Mouse (Mus musculus) forebrain, embryonic 16.5 days (tissue): ENCODE measurements at regions not wholly inside any gene's neighbourhood (a gene's known extent, or its start where the extent isn't known, plus 50 kb on each side); places are given as distances from the start of the nearest gene placed in this dataset.
"Not testable (repeated sequence)": the region's sequence is repeated elsewhere in the genome, so short reads cannot be mapped to it uniquely, and the experiment has no call there.

ENCODE experiments used
- ATAC-seq: fragments of 200-750 bp; cut with Nextera tagmentation; 2 replicates; pipeline ENCODE4 v1.8.0; 2017; ENCODE audit warnings: mild to moderate bottlenecking, moderate library complexity
- H3K27ac ChIP-seq: fragments of 300-500 bp; sonication (generic); 2 replicates; pipeline ENCODE4 v1.5.1; 2014; ENCODE audit warnings: low read length, control low read depth
- H3K27me3 ChIP-seq: fragments of 300-500 bp; sonication (generic); replicated peaks from 2 replicates; pipeline ENCODE4 v1.6.1; 2014; ENCODE audit warnings: low read length; ENCODE audit not compliant: control insufficient read depth, insufficient read depth
- H3K36me3 ChIP-seq: fragments of 300-500 bp; sonication (generic); 2 replicates; pipeline ENCODE4 v1.6.1; 2014; ENCODE audit not compliant: control insufficient read depth, insufficient read depth
- H3K4me1 ChIP-seq: fragments of 300-500 bp; sonication (generic); replicated peaks from 2 replicates; pipeline ENCODE4 v1.6.1; 2014; ENCODE audit warnings: low read length; ENCODE audit not compliant: control insufficient read depth, insufficient read depth
- H3K4me2 ChIP-seq: fragments of 300-500 bp; sonication (generic); 2 replicates; pipeline ENCODE4 v1.6.1; 2014; ENCODE audit warnings: mild to moderate bottlenecking, low read length, control low read depth
- H3K4me3 ChIP-seq: fragments of 300-500 bp; sonication (generic); replicated peaks from 2 replicates; pipeline ENCODE4 v1.5.1; 2014; ENCODE audit warnings: mild to moderate bottlenecking, low read length, control low read depth
- H3K9ac ChIP-seq: fragments of 300-500 bp; sonication (generic); replicated peaks from 2 replicates; pipeline ENCODE4 v1.6.1; 2014; ENCODE audit warnings: low read depth, low read length, control low read depth
- H3K9me3 ChIP-seq: fragments of 300-500 bp; sonication (generic); 2 replicates; pipeline ENCODE4 v1.6.1; 2016; ENCODE audit warnings: low read length; ENCODE audit not compliant: control insufficient read depth
- WGBS: fragments of 180-500 bp; shearing (Covaris S2); extraction: QIAGEN DNeasy Blood & Tissue Kit; methylation state at CpG from one replicate; pipeline ENCODE4 v1.1.7; 2014; 5-methylcytosine and 5-hydroxymethylcytosine counted together

DNA sequence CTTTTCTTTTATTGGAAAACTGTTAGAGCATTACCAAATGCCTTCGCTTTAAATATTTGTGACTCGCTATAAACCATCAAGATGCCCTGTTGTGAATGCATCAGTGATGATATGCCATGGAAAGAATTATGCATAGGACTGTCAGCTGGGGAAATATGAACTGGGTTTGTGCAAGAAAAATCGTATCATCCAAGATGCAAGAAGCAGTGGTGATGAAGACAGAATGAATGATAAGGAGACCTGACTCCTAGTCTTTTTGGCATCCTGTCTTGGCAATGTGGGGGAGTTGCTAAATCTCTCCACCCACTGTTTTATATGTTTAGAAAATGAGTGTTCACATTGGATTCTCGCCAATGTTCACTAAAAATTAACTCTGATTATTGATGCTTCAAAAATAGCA is 963.4 kb downstream of the Adgrl3 start:
- Histone ChIP-seq H3K4me1 (0 out of 2 replicates have a peak, but pooled peaks cover 2% of the 10 kb centered on the region), H3K4me3 (no peak overlapping the region), H3K4me2 (no peak overlapping the region), H3K27ac (no peak overlapping the region), H3K27me3 (no peaks in the 10 kb centered on the region), H3K9me3 (no peaks in the 10 kb centered on the region), H3K36me3 (no peaks in the 10 kb centered on the region), H3K9ac (no peak overlapping the region)
- no peak for ATAC-seq
- 69% methylated on average over 4 of the region's 4 CpGs for WGBS

DNA sequence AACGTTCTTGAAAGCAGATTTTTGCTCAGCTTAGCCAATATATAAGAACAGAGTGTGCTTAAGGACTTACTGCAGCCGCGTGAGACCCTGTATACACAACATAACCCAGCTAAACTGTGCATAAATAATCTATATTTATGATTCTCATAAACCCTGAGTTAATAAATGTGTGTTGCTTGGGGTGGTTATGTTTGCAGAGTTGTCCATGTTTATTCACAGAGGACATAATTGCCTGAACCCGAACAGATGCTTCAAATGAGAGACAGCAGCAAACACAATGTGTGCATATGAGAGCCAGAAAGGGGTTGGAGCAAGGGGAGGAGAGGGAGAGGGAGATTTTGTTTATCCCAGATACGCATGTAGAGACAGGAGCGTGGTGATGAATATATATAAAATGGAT is 968.1 kb downstream of the Adgrl3 start:
- Histone ChIP-seq H3K4me3 (no peak overlapping the region), H3K27me3 (no peaks in the 10 kb centered on the region), H3K4me1 (0 out of 2 replicates have a peak, but pooled peaks cover 2% of the 10 kb centered on the region), H3K4me2 (no peak overlapping the region), H3K36me3 (no peaks in the 10 kb centered on the region), H3K9me3 (no peaks in the 10 kb centered on the region), H3K27ac (no peak overlapping the region), H3K9ac (no peak overlapping the region)
- WGBS, result 75% methylated on average over 6 of the region's 6 CpGs
- ATAC-seq, result 0 out of 2 replicates have a peak, but pooled peaks have one; percentile 49

DNA sequence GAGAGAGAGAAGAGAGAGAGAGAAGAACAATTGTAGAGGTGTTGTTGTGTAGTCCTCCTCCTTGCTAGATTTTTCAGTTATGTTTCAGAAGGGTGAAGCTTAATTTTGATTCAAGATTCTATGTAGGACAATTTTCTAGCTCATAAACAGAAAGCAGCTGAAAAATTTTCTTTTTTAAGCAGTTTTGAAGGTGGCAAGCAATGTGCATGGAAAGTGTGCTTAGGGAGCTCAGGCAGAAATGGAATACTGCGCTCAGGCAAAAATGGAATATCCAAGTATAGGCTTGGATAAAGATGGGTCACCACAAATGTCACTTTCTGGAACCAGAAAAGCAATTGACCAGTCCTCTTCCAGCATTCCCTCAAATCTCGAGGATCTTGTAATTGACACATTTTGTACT is 988.0 kb downstream of the Adgrl3 start:
- H3K27me3 ChIP-seq, result no peaks in the 10 kb centered on the region
- no peak overlapping the region for H3K27ac ChIP-seq
- H3K4me2 ChIP-seq, result no peak overlapping the region
- H3K4me1 ChIP-seq, result no peaks in the 10 kb centered on the region
- no peak for ATAC-seq
- no peak overlapping the region for H3K4me3 ChIP-seq
- no peak overlapping the region for H3K9ac ChIP-seq
- H3K9me3 ChIP-seq, result no peaks in the 10 kb centered on the region
- H3K36me3 ChIP-seq, result no peaks in the 10 kb centered on the region
- 83% methylated on average over 2 of the region's 2 CpGs for WGBS

DNA sequence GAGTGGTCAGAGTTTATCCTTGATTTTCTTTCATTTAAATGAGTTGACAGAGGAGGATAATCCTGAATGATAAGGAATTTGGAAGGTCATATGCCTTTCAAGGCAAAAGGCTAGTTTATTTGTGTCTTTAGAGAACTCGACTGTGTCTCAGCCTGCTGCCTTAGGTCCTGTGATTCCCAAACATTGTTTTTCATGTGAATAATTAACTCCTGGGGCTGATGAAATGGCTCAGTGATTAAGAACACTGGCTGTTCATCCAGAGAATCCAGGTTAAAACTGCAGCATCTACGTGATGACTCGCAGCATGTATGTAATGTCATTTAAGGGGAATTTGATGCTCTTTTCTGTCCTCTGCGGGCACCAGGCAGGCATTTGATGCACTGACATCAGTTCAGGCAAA is 1004.2 kb downstream of the Adgrl3 start:
- 4% methylated on average over 4 of the region's 4 CpGs for WGBS
- Histone ChIP-seq H3K4me3 (no peak overlapping the region), H3K9me3 (no peaks in the 10 kb centered on the region), H3K4me2 (no peak overlapping the region), H3K27me3 (no peaks in the 10 kb centered on the region), H3K9ac (no peak overlapping the region), H3K27ac (no peak overlapping the region), H3K4me1 (0 out of 2 replicates have a peak, but pooled peaks cover 2% of the 10 kb centered on the region), H3K36me3 (no peaks in the 10 kb centered on the region)
- ATAC-seq, result no peak

DNA sequence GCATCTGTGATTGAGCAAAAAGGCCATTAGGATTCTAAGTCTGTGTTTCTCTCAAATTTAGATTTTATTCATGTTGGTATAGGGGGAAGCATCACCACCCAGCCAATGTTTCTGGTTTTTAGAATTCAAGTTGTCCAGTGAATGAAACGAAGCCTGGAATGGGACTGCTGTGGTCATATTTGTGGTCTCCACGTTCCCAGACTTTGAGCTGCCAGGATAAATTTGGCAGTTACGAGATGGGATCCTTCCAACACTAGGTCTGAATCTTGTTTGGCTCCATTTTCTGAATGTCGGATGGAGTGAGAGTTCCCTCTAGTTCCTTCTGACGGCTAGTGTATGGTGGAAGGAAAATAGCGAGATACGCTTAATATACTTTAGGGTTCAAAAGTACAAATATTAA is 1014.8 kb downstream of the Adgrl3 start:
- no peaks in the 10 kb centered on the region for H3K9me3 ChIP-seq
- H3K27me3 ChIP-seq, result no peaks in the 10 kb centered on the region
- H3K4me1 ChIP-seq, result no peaks in the 10 kb centered on the region
- no peak for ATAC-seq
- H3K4me2 ChIP-seq, result no peak overlapping the region
- H3K27ac ChIP-seq, result no peak overlapping the region
- H3K9ac ChIP-seq, result no peak overlapping the region
- H3K36me3 ChIP-seq, result no peaks in the 10 kb centered on the region
- 73% methylated on average over 7 of the region's 7 CpGs for WGBS
- no peak overlapping the region for H3K4me3 ChIP-seq

DNA sequence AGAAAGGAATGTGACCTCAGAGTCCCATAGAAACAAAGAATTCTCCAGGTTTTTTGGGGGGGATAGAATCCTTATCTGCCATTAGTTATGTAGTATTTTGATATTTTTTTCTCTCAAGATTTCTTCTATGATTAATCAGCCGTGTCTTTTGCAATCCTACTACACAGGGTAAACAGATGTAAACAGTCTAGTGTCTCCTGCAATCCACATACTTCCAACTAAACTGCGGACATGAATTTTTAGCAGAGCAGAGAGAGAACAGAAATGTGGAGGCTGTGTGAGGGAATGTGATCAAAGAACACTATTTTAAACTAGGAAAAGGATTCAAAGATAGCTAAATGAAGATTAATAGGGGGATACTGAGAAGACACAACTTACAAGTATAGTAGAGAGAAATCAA is 1026.2 kb downstream of the Adgrl3 start:
- no peaks in the 10 kb centered on the region for H3K4me1 ChIP-seq
- no peaks in the 10 kb centered on the region for H3K9me3 ChIP-seq
- no peak overlapping the region for H3K9ac ChIP-seq
- no peak overlapping the region for H3K27ac ChIP-seq
- WGBS, result 82% methylated on average over 2 of the region's 2 CpGs
- no peak overlapping the region for H3K4me3 ChIP-seq
- no peaks in the 10 kb centered on the region for H3K36me3 ChIP-seq
- ATAC-seq, result no peak
- H3K27me3 ChIP-seq, result no peaks in the 10 kb centered on the region
- H3K4me2 ChIP-seq, result no peak overlapping the region

DNA sequence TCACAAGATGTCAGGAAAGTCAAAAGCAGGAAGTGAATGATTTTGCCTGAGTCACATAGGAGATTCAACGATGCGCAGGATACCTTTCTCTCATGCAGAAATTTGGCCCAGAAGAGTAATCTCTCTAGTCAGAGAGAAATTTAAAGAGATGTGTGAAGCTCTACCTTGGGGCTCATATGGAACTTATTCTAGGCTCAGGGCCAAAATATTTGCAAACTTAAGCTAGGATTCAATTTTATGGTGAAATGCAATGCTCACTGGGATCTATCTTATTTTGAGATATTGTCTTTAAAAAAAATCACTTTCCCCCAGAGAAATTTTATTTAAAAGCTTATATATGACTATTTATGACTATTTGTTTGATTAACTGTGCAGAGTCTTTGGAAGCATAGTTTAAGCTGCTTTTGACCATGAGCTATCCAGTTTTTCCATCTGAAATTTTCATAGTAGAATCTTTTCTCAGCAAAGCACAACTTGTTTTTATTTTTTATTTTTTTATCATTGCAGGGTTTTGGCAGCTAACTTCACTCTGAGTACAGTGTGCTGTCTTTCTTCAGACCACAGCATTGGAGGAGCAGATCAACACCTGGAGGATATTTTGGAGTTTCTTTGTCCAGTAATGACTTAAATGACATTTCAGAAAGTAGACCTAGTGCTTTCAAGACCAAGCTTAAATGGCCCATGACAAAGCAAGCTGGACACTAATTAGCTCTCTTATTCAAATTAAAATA is 1039.3 kb downstream of the Adgrl3 start:
- H3K27me3 ChIP-seq, result no peaks in the 10 kb centered on the region
- H3K9me3 ChIP-seq, result no peaks in the 10 kb centered on the region
- H3K36me3 ChIP-seq, result no peaks in the 10 kb centered on the region
- ATAC-seq, result no peak
- H3K4me2 ChIP-seq, result no peak overlapping the region
- H3K4me3 ChIP-seq, result no peak overlapping the region
- H3K27ac ChIP-seq, result no peak overlapping the region
- H3K9ac ChIP-seq, result no peak overlapping the region
- WGBS, result 90% methylated on average over 2 of the region's 2 CpGs
- no peaks in the 10 kb centered on the region for H3K4me1 ChIP-seq

DNA sequence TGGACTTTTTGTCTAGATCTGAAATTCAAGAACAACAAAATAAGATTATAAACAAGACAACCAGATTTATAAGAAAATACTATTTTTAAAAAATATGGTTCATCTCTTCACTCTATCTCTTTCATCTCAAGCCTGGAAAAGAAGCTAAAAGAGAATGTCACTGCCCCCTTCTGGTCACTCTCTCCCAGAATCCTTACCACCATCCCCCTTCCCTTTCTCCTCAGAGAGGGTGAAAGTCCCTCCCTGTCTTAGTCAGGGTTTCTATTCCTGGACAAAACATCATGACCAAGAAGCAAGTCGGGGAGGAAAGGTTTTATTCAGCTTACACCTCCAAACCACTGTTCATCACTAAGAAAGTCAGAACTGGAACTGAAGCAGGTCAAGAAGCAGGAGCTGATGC is 1040.7 kb downstream of the Adgrl3 start:
- no peaks in the 10 kb centered on the region for H3K9me3 ChIP-seq
- no peak for ATAC-seq
- H3K27me3 ChIP-seq, result no peaks in the 10 kb centered on the region
- H3K27ac ChIP-seq, result no peak overlapping the region
- H3K4me1 ChIP-seq, result no peaks in the 10 kb centered on the region
- H3K36me3 ChIP-seq, result no peaks in the 10 kb centered on the region
- H3K4me2 ChIP-seq, result no peak overlapping the region
- WGBS, result 45% methylated on average over 1 of the region's 1 CpGs
- H3K9ac ChIP-seq, result no peak overlapping the region
- no peak overlapping the region for H3K4me3 ChIP-seq

DNA sequence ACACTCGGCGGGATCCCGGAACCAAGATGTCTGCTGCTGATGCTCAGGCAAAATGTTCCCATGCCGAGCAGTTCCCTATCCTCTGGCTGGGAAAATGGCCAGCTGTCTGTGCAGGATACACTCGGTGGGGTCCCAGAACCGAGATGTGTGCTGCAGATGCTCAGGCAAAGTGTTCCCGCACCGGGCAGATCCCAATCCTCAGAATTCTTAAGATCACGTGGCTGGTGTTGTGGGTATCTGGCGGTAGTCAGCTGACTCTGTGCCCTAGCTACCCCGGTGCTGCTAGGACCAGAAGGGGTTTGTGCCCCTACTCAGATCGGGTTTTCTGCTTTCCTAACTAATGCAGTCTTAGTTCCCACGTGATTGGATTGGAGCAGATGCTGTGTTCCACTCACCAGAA is 1049.3 kb downstream of the Adgrl3 start:
- not testable (repeated sequence) for H3K36me3 ChIP-seq

DNA sequence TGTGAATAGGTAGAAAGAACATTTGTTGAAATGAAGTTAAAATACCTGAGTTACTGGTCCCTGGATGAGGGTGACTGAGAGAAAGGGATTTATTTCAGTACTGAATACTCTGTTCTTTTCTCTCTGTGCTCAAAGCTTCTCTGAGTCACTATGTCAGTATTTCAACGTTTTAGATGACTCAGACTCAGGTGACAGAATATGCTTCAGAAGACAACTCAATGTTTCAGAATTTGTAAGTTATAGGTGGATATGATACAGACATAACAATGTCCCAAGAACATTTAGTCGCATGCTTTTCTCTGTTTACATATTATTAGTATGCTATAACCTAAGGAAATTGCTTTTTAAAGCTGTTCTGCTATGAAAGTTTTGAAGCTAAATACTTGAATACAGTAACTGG is 1069.5 kb downstream of the Adgrl3 start:
- H3K4me1 ChIP-seq, result no peaks in the 10 kb centered on the region
- no peaks in the 10 kb centered on the region for H3K9me3 ChIP-seq
- no peak overlapping the region for H3K9ac ChIP-seq
- WGBS, result 86% methylated on average over 2 of the region's 2 CpGs
- H3K4me2 ChIP-seq, result no peak overlapping the region
- no peaks in the 10 kb centered on the region for H3K27me3 ChIP-seq
- ATAC-seq, result no peak
- H3K36me3 ChIP-seq, result no peaks in the 10 kb centered on the region
- H3K4me3 ChIP-seq, result no peak overlapping the region
- H3K27ac ChIP-seq, result no peak overlapping the region

More for the DNA sequence above, 1049.3 kb downstream of the Adgrl3 start:
- not testable (repeated sequence) for H3K9me3 ChIP-seq, H3K4me2 ChIP-seq, H3K9ac ChIP-seq, H3K27ac ChIP-seq, H3K27me3 ChIP-seq, ATAC-seq, H3K4me3 ChIP-seq, H3K4me1 ChIP-seq
- 88% methylated on average over 13 of the region's 13 CpGs for WGBS
